Mouse (Mus musculus) testis, adult 2 months (tissue): ENCODE measurements around the gene Pcsk2.

ENCODE experiments used
- CTCF ChIP-seq: fragments of 200-500 bp; IDR thresholded peaks from 2 replicates; pipeline ENCODE4 v1.5.1; 2012; ENCODE audit warnings: low read depth, mild to moderate bottlenecking, inconsistent platforms, low read length, moderate library complexity; ENCODE audit not compliant: control insufficient read depth, insufficient read depth, insufficient replicate concordance
- POLR2A ChIP-seq: fragments of 200-500 bp; IDR thresholded peaks from 2 replicates; pipeline ENCODE4 v1.6.1; 2012; ENCODE audit warnings: low read depth, mild to moderate bottlenecking, inconsistent platforms, low read length, moderate library complexity; ENCODE audit not compliant: control insufficient read depth

GRCm38 (mm10) chr2:143801097-143801496 is 255.1 kb downstream of the Pcsk2 start:
- no peak for TF ChIP-seq CTCF
- no peak for TF ChIP-seq POLR2A
